Mouse (Mus musculus) induced T-regulatory cell, adult 2 months (primary cell): Measurements from ENCODE around the gene Camsap1.

Experiments
- DNase-seq: peaks from one replicate; pipeline ENCODE4 v3.0.0-alpha.2; 2012; ENCODE audit warnings: low read depth

The Camsap1 gene

DNA sequence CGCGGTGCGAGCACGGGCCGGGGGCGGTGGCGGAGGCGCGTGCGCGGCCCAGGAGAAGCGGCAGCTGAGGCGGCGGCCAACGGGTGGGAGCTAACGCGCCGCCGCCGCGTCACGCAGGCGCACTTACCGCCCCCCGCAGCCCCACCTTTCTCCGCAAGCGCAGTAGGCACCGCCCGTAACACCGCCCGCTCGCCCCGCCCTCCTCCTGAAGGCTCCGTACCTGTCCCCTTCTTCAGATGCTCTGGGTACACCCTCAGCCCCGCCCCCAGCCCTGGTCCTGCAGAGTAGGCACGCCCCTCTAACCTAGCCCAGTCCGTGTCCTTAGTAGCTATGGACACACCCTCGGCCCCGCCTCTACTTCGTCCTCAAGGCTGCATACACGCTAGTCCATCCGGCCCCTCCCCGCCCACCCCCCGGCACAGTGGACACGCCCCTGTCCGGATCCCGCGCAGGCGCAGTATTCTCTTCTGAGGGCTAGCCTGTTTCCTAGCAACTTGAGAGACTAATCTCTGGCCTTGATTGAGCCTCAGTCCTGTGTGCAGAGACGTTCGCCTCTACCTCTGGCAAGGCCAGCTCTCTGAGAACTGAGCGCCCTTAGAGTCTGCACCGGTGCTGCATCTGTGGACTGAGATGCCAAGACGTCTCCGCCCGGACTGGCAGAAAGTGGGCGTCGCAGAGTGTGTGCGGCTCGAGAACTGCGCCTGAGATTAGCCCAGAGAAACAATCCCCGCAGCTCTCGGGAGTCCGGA lies at the start of gene Camsap1:
Gene Camsap1 (minus strand): TSS at position 124 of the 749 bp plus-strand sequence.
- peak; percentile 99 for DNase-seq

DNA sequence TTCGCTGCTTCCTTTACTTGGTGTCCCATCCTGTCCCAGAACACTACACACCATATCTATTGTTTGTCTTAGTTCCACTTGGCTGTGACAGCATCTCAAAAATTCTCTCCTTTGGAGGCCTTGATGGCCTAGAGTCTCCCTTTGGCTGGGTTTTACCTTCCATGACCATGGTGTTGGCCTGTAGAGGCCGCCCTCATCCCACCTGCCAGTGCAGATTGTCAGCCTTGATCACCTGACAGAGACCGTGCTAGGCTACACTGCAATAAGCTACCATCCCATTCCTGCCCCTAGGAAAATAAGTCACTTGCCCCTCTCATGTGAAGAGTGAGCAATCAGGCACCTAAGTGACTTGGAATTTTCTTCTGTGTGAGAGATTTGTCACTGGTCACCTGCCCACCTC lies 47.2 kb upstream of the Camsap1 start:
- peak; percentile 30 for DNase-seq

DNA sequence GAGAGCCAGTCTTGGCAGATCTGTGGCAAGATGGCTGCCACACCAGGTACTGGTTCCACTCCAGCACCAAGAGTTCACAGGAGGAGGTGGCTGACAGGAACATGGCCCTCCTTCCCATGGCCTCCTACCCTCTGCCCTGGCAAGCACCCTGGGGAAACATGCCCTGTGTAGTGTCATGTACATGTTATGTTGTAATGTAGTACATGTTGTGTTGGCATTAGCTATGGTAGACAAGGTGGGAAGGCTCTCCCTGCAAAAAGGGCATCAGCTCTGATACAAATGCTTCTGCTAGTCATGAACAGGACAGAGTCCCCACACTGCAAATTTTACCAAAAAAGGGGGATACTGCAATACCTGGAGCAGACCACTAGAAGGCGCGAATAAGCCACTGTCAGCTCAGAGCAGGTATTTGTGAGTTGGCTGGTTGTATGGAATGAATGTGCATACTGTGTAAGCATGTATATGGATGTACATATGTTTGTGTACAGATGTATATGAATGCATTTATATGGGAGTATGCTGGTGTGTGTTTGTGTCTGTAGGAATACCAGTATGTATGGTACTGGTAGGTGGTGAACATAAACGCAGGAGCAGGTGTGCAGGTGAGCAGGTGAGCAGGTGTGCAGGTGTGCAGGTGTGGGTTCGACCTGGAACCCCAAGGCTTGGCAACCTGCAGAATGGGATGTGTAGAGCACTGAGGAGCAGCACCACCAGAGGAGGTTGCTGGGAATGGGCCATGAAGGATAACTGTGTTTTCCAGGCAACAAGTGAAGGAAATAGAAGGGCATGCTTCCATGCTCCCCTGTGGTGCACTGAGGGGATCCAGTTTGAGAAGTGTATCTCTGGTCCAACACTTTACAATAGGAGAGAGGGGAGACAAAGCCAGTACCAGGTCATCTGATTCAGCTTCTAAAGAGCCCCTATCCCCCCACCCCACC lies 41.3 kb upstream of the Camsap1 start:
- DNase-seq: peak; percentile 75

DNA sequence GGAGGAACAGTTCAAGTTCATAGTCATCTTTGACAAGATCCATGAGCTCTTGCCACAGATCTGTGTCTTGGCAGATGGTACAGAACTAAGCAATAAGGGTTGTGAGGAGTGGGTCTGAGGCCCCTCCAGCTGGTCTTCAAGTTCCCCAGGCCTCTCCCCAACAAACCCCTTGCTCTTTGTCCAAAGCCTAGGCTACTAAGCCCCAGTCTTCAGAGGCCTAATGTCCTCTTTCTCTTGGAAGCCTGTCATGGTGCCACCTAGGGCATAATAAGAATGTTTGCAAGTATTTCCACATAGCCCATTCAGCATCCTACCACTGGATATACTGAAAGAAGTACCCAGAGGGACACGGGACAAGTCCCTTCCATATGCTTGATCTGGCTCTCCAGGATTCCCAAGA lies 39.5 kb upstream of the Camsap1 start:
- DNase-seq: peak; percentile 23

DNA sequence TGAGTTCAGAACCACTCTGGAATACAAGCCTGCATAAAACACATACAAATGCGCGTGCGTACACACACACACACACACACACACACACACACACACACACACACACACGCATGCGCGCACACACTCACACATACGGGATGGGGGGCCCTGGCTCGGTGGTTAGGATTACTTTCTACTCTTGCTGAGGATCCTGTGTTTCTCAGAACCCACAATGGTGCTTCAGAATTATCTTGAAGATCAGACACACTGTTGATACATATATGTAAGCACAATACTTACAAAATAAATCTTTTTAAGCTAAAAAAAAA lies 39.1 kb upstream of the Camsap1 start:
- no peak for DNase-seq

DNA sequence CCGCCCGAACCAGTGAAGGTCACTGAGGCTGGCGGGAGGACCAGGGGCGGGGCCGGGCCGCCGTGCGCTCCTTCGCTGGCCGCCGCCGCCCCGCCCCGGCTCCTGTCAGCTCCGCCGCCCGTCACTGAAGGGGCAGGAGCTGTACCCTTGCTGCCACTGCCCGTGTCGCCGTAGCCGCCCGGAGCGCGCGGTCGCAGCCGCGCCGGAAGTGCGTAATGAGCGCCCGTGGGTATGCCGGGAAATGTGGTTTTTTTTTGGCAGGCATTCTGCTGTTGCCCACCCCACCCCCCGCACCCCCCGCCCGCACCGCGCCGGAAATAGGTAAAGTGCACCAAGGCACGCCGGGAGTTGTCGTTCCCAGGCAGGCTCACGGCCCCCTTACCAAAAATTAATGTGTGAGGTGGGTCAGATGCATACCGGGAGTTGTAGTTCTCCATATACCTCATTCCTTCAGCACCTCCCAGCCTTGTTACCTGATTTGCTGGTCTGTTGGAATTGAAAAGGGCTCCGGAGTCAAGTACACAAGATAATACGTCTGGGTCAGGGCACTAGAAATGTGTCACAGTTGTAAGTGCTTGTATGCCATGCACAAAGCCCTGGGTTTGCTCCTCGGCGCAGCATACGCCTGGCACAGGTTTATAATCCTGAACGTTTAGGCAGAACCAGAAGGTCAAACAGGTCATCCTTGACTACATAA lies 38.6 kb upstream of the Camsap1 start, which contains the start of gene Ubac1:
Gene Ubac1 (minus strand): TSS at position 187 of the 697 bp plus-strand sequence.
- peak; percentile 91 for DNase-seq

DNA sequence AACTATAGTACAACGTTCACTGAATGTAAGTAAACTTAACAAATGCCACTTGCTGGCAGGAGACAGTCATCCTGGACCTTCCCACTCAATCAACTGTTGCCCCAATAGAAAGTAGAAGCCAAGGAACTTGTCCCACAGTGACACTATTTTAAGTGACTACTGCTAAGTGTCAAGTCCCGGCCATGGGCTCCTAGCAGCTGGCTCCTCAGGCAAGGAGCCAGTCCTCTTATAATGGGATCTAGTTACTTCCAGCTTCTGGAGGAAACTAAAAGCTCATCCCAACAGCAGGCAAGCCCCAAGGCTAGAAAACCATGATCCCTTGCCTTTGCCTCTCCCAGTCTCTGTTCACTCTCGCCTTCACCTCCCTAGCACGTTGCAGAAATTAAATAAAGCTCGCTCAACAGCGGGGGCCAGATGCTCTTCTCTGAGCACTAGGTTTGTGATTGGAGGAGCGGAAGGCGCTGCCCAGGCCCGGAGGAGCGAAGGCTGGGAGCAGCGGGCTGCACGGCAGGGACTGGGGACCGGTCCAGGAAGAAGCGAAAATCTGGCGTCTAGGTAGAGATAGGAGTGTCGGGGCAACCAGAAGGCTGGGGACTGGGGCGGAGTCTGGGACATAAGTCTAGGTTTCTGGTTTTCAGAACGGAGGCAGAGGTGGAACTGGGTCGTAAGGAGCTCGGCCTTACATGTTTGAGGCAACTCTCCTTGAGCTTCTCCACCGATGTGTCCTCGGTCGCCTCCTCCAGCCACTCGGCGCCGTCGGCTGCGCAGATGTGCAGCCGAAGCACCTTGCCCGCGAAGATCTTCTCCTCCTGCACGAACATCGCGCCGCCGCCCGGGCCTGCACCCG lies 37.9 kb upstream of the Camsap1 start:
- peak; percentile 76 for DNase-seq

DNA sequence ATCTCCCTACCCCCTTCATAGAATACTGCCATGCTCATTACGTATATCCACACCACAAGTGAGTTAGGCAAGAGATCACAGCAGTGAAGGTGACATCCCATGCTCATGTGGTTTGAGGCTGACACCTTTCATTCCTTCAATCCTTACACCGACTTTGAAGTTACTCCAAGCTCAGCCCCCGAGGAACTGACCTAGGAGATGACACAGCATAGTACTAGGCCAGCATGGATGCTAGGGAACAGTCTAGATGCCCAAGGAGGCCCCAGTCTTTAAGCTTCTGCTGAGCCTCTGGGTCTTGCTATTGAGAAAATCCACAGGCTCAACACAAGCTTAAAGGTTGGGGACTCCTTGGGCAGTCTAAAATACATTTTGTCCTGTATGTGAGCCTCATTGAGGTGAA lies 36.8 kb upstream of the Camsap1 start:
- peak; percentile 17 for DNase-seq

DNA sequence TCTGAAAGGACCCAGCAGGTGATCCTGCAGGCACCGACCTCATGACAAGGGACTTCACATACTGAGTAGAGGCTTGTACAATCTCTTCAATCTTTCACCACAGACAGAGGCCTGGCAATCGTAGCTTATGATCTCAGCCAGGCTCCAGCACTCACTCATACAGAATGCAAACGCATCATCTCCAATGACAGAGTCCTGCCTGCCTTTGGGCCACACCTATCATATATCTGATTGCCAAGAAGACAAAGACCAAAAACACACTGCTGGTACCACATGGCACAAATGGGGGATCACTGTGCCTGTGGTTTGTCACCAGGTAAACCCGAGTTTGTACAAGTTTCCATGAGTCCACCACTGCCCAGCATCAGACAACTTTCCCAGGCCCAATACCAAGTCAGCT lies 34.2 kb upstream of the Camsap1 start:
- peak; percentile 7 for DNase-seq

DNA sequence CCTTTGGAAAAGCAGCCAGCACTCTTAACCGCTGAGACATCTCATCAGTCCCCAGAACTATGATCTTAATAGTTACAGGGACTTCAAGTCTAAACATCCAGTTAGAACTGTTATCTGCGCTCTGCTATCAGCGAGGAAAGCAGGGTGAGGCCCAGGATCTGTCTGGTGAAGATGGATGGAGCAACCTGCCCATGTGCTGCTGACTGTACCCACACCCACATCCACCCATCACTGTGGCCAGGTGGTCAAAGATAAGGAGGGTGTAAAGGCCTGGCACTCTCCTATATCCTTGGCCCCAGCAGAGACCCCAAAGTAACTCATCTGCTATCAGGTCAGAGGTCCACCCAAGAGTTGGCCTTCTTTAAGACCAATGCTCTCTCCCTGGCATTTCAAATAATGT lies 30.6 kb upstream of the Camsap1 start:
- no peak for DNase-seq

DNA sequence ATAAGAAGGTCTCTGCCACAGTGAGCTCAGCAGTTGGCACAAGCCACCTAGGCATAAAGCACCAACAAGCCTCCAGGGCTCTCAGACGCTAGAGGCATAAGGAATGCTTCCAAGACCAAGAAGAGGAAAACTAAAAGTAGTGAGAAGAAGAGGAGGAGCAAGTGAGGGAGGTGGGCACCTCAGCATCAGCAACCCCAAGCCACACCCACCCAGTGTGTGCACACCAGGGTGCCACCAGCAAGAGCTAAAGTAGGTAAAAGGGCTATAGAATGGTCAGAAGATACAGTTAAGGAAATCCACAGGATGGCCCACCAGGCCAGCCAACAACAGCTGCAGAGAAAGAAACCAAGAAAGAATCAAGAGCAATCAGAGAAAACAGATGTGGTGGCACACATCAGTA lies 28.3 kb upstream of the Camsap1 start:
- DNase-seq: no peak

DNA sequence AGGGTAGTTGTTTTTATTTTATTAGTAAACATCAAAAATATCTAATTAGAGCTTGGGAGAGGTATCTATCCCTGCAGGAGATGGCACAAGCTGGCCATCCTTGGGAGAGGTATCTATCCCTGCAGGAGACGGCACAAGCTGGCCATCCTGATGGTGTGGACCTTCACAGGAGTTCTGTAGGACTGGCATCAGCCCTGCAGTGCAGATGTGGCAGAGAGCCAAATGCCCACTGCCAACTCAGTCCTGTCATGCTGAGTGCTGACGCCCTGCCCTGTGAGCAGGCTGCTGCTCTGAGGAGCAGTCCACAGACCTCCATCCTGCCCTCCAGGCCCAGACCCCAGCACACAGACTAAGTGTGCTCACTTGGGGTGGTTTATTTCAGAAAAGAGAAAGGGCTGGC lies 18.9 kb upstream of the Camsap1 start:
- no peak for DNase-seq

DNA sequence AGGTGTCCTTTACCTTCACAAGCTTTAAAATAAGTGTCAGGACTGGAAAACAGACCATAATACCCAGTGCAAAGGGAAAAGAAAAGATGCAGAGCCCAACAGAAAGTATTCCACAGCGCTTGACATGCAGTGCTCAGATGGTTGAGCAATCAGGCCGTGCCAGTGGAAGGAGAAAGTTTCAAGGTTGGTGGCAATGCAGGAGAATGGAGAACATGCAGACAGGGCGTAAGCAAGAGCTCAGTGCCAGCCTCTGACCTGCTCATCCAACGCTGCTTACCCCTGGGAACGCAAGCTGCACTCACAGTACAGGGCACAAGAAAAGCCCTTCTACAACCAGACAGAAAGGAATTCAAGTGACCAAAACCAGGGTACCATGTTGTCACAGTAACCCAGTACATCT lies 18.1 kb upstream of the Camsap1 start:
- DNase-seq: no peak

DNA sequence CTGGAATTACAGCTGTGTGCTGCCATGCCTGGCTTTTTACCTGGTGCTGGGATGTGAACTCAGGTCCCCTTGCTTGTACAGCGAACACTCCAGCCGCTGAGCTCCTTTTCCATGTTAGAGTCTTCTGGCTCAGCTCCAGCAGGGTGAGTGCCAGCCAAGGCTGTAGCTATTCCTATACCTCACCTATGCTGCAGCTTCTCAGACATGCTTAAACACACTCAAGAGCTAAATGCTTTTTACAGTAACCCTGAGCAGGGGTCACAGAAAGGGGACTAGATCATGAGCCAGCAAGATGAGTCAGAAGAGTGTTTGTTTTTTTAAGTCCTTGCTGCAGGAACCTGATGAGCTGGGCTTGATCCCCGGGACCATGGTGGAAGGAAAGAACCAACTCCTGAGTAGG lies 14.6 kb upstream of the Camsap1 start:
- DNase-seq: no peak

DNA sequence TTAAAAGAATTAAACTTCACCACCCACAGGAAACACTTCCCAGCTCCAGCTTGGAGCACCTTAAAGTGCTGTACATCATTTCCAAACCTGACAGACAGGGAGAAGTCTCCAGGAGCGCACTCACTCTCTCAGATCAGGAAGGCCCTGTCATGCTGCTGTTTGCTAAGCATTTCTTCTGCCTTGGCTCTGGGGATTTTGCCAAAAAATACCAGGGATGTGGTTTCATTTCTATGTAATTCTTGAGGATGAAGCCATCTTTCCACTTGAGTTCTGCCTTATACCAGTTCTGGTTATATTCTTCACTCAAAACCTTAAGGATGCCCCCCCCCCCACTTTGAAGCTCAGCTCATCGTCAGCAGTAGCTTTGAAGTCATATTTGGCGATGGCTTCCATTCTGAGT lies 11.7 kb upstream of the Camsap1 start:
- no peak for DNase-seq

DNA sequence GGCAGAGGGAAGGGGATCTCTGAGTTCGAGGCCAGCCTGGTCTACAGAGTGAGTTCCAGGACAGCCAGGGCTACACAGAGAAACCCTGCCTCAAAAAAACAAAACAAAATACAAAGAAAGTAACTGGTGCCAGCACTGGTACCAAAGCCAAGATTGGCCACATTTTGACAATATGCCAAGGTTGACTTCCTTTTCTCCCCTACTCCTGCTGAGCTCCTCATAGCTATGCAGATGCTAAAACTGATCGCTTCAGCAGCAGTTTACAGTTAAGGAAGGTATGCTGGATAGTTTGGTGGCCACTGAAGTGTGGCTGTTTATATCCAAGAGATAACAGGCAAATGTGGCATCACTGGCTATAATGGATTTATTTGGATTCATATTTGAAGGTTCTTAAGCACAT lies 9.2 kb upstream of the Camsap1 start:
- no peak for DNase-seq

DNA sequence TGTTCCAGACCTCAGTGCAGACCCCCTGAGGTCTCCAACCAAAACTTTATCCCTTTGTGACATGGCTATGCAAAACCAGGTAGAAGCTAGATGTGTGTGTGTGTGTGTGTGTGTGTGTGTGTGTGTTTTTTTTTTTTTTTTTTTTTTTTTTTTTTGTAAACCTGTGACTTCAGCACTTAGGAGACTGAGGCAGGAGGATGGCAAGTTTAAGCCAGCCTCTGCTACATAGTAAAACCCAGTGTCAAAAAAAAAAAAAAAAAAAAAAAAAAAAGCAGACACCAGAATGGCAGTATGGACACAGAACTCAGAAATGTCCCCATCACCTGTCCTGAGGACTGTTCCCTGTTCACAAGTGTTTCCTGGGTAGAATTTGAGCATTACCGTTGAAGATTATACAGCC lies 6.6 kb upstream of the Camsap1 start:
- DNase-seq: no peak

DNA sequence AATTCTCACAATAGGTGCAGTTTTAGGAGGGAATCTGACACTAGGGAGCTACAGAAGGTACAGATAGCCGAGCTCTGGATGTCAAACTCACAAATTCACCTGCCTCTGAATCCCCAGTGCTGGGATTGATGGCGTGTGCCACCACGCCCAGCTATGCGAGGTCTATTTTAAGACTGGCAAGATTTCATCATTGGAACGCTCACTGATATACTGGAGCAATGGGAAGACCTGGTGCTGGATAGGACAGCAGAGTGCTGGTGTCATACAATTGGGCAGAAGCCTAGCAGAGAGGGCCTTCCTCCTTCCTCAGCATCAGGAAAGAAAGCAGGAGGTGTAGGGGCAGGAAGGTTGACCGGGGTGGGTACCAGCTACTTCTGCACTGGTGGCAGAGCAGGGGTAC lies 4.7 kb upstream of the Camsap1 start:
- DNase-seq: no peak

DNA sequence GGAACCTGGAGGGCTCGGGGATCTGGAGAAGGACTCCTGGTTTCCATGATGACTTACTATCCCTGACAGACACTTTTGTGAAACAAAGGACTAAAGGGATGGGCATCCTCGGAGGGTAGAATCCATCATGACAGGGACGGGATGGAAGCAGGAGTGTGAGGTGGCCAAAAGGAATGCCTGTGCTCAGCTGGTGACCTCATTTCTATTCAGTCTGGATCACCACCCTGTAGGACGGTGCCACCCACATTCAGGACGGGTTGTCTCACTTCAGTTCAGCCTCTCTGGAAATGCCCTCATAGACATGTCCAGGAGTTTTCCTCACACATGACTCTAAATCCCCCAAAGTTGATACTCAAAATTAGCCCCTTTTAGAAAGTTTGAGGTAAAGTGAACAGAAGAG lies 3.5 kb upstream of the Camsap1 start:
- DNase-seq: no peak

DNA sequence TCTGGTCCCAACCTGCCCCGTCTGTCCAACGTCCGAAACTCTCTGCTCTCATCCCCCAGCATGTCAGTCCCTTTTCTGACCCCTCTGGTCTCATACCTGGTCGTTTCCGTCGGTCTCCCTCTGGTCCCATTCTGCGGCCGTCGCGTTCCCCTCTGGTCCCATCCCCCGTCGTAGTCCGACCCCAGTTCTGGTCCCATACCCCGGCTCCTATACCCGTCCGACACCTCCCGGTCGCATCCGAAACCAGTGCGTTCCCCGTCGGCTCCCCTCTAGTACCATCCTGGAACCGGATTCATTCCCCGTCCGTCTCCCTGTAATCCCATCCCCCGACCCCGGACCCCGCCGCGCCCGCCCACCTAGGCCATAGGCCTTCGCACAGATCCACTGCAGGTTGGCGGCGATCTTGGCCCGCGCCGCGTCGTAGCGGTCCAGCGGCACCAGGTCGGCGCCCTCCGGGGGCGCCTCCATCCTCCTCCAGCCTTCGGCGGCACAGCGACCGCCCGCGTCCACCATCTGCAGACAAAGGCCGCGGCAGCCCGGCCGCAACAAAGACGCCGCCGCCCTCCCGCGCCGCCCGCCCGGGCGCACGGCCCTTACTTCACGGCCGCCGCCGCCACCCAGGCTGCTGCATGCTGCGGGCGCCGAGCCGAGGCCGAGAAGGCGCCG lies 523 bp downstream of the Camsap1 start:
- DNase-seq: peak; percentile 45

DNA sequence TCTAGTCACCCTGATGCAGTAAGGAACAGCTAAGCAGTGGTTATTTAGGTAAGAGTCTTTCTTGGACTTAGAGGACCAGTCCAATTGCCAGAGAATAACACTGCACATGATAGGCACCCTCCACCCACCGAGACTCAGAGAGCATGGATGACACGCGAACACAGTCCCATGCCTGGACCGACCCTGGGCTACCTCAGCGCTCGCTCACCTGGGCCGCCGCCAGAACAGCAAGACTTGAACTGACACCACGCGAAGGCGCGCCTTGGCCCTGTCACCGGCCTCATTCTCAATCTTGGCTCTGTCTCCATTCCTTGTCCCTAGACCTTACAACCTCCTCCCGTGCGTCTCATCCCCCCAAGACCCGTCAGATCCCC lies 1.0 kb downstream of the Camsap1 start:
- DNase-seq: peak; percentile 51
